Mouse (Mus musculus) T-helper 2 cell (primary cell): ENCODE data around the gene Pdilt.

Source experiments
- in situ Hi-C: fragments of 300-600 bp; cut with MboI, MseI; formaldehyde crosslinking; loops from one replicate; pipeline ENCODE4 v1.15.1; 2025; ENCODE audit warnings: high pct_unique_total_duplicates

Gene Pdilt

GRCm38 (mm10) chr7:119513056-119513455 is 10.2 kb downstream of the Pdilt start:
- in situ Hi-C loops = loop anchor here (5.0 to 25.0 kb wide), 2 partner anchors 491 to 751 kb away; no protein-coding TSS in a partner anchor

GRCm38 (mm10) chr7:119511143-119511542 is 12.1 kb downstream of the Pdilt start:
- in situ Hi-C loops = loop anchor here (5.0 to 25.0 kb wide), 2 partner anchors 489 to 749 kb away; no protein-coding TSS in a partner anchor

GRCm38 (mm10) chr7:119490041-119490780 is 33.1 kb downstream of the Pdilt start:
- in situ Hi-C loops = no loop called here

GRCm38 (mm10) chr7:119486683-119487082 is 36.6 kb downstream of the Pdilt start:
- in situ Hi-C loops = no loop called here

GRCm38 (mm10) chr7:119484154-119484553 is 39.1 kb downstream of the Pdilt start:
- in situ Hi-C loops = no loop called here

GRCm38 (mm10) chr7:119479256-119479655 is 44.0 kb downstream of the Pdilt start, which contains the start of gene Umod:
Gene Umod, minus strand, starts transcription at chr7:119479282.
- in situ Hi-C loops = no loop called here

GRCm38 (mm10) chr7:119476500-119477389 is 46.5 kb downstream of the Pdilt start:
- in situ Hi-C loops = no loop called here

GRCm38 (mm10) chr7:119459185-119459584 is 64.1 kb downstream of the Pdilt start, which contains the start of gene Gp2:
Gene Gp2, minus strand, starts transcription at chr7:119459285.
- in situ Hi-C loops = no loop called here

GRCm38 (mm10) chr7:119454192-119454591 is 69.1 kb downstream of the Pdilt start:
- in situ Hi-C loops = no loop called here

- in situ Hi-C loops = loop anchor here (5.0 kb wide), 1 partner anchor 367 kb away; no protein-coding TSS in a partner anchor
Observed at GRCm38 (mm10) chr7:119443849-119444248, 79.4 kb downstream of the Pdilt start.

- in situ Hi-C loops = loop anchor here (5.0 kb wide), 1 partner anchor 365 kb away; no protein-coding TSS in a partner anchor
Observed at GRCm38 (mm10) chr7:119441938-119442337, 81.4 kb downstream of the Pdilt start.
